Mouse (Mus musculus) heart, postnatal 0 days (tissue): ENCODE data around the gene Pigp. TPM values are rescaled to one million over a fixed set of nuclear protein-coding genes. Genes with fewer than 3 reads are reported as not detected.
A peak's percentile ranks its signal among the peaks of the same experiment; 100 is the strongest.

ENCODE experiments used
- ATAC-seq: fragments of 200-750 bp; cut with Nextera tagmentation; 2 replicates; pipeline ENCODE4 v1.8.0; 2017; ENCODE audit warnings: low read depth, moderate number of reproducible peaks, moderate library complexity; ENCODE audit not compliant: insufficient read depth
- DNase-seq: peaks from one replicate; pipeline ENCODE4 v3.0.0-alpha.2; 2016; ENCODE audit warnings: low spot score
- H3K27ac ChIP-seq: fragments of 300-500 bp; sonication (generic); 2 replicates; pipeline ENCODE4 v1.5.1; 2014; ENCODE audit warnings: low read depth, mild to moderate bottlenecking
- H3K27me3 ChIP-seq: fragments of 300-500 bp; sonication (generic); 2 replicates; pipeline ENCODE4 v1.6.1; 2014; ENCODE audit warnings: low read length, mixed read lengths; ENCODE audit not compliant: control insufficient read depth, insufficient read depth
- H3K36me3 ChIP-seq: fragments of 300-500 bp; sonication (generic); replicated peaks from 2 replicates; pipeline ENCODE4 v1.6.1; 2014; ENCODE audit warnings: low read length, mixed read lengths; ENCODE audit not compliant: control insufficient read depth, insufficient read depth
- H3K4me1 ChIP-seq: fragments of 300-500 bp; sonication (generic); 2 replicates; pipeline ENCODE4 v1.6.1; 2014; ENCODE audit warnings: antibody characterized with exemption; ENCODE audit not compliant: control insufficient read depth, insufficient read depth
- H3K4me2 ChIP-seq: fragments of 300-500 bp; sonication (generic); 2 replicates; pipeline ENCODE4 v1.6.1; 2014; ENCODE audit warnings: low read depth, mild to moderate bottlenecking, low read length, moderate library complexity
- H3K4me3 ChIP-seq: fragments of 300-500 bp; sonication (generic); 2 replicates; pipeline ENCODE4 v1.5.1; 2014; ENCODE audit warnings: low read depth, low read length
- H3K9ac ChIP-seq: fragments of 300-500 bp; sonication (generic); replicated peaks from 2 replicates; pipeline ENCODE4 v1.6.1; 2014; ENCODE audit warnings: low read depth, low read length, mixed read lengths
- H3K9me3 ChIP-seq: fragments of 300-500 bp; sonication (generic); replicated peaks from 2 replicates; pipeline ENCODE4 v1.6.1; 2016; ENCODE audit warnings: low read length; ENCODE audit not compliant: control insufficient read depth
- CTCF ChIP-seq: IDR thresholded peaks from 2 replicates; pipeline ENCODE4 v1.5.1; 2016; ENCODE audit warnings: antibody characterized with exemption, control low read depth, low read depth
- EP300 ChIP-seq: IDR thresholded peaks from 2 replicates; pipeline ENCODE4 v1.6.1; 2016; ENCODE audit warnings: antibody characterized with exemption, low read depth
- WGBS: fragments of 180-500 bp; shearing (Covaris S2); extraction: QIAGEN DNeasy Blood & Tissue Kit; methylation state at CpG from one replicate; pipeline ENCODE4 v1.1.7; 2014; 5-methylcytosine and 5-hydroxymethylcytosine counted together
- polyA plus RNA-seq: library from polyadenylated mRNA; unstranded; fragments of >200 nt; fragmentation: Nextera tagmentation; extraction: Ambion mirVana; gene quantifications from 2 replicates; pipeline ENCODE4 v1.2.1, GENCODE M21; 2015
- total RNA-seq: library from RNA; depleted of rRNA; stranded (reverse); fragments of >200 nt; gene quantifications from 2 replicates; pipeline ENCODE4 v1.2.3, GENCODE M21; 2014; ENCODE audit warnings: low replicate concordance

Pigp gene
- total and polyA plus RNA-seq, 2 experiments from 2014 or later: 134 to 229 TPM

GRCm38 (mm10) chr16:94326008-94326407, 45.6 kb downstream of the Pigp start:
- H3K9me3 ChIP-seq: no peaks in the 10 kb centered on the region
- no peak overlapping the region for H3K9ac ChIP-seq
- no peak for TF ChIP-seq EP300
- no peak for TF ChIP-seq CTCF
- 88% methylated on average over 3 of the region's 3 CpGs for WGBS
- 0 out of 2 replicates have a peak, but pooled peaks cover 3% of the 10 kb centered on the region for H3K27me3 ChIP-seq
- no peaks in the 10 kb centered on the region for H3K36me3 ChIP-seq
- H3K4me2 ChIP-seq: no peak overlapping the region
- no peak for DNase-seq
- no peak overlapping the region for H3K27ac ChIP-seq
- ATAC-seq: no peak
- 0 out of 2 replicates have a peak, but pooled peaks cover 3% of the 10 kb centered on the region for H3K4me1 ChIP-seq
- H3K4me3 ChIP-seq: no peak overlapping the region

GRCm38 (mm10) chr16:94323681-94324080, 48.0 kb downstream of the Pigp start:
- H3K27me3 ChIP-seq: 0 out of 2 replicates have a peak, but pooled peaks cover 3% of the 10 kb centered on the region
- H3K27ac ChIP-seq: no peak overlapping the region
- no peak overlapping the region for H3K4me2 ChIP-seq
- no peaks in the 10 kb centered on the region for H3K9me3 ChIP-seq
- no peak overlapping the region for H3K9ac ChIP-seq
- H3K4me1 ChIP-seq: 0 out of 2 replicates have a peak, but pooled peaks cover 3% of the 10 kb centered on the region
- H3K36me3 ChIP-seq: no peaks in the 10 kb centered on the region
- TF ChIP-seq CTCF: no peak
- TF ChIP-seq EP300: no peak
- no peak overlapping the region for H3K4me3 ChIP-seq
- WGBS: 57% methylated on average over 5 of the region's 5 CpGs
- DNase-seq: no peak
- no peak for ATAC-seq

- ATAC-seq: no peak
- TF ChIP-seq EP300: no peak
- no peak for TF ChIP-seq CTCF
- no peaks in the 10 kb centered on the region for H3K27me3 ChIP-seq
- WGBS: 75% methylated on average over 5 of the region's 5 CpGs
- H3K9me3 ChIP-seq: no peaks in the 10 kb centered on the region
- no peak for DNase-seq
- no peak overlapping the region for H3K9ac ChIP-seq
- no peak overlapping the region for H3K27ac ChIP-seq
- no peaks in the 10 kb centered on the region for H3K4me1 ChIP-seq
- no peak overlapping the region for H3K4me2 ChIP-seq
- H3K4me3 ChIP-seq: no peak overlapping the region
- no peaks in the 10 kb centered on the region for H3K36me3 ChIP-seq
Measured at GRCm38 (mm10) chr16:94320223-94320622, 51.4 kb downstream of the Pigp start.

GRCm38 (mm10) chr16:94317752-94318151, 53.9 kb downstream of the Pigp start:
- Histone ChIP-seq H3K27me3 (no peaks in the 10 kb centered on the region), H3K36me3 (no peaks in the 10 kb centered on the region), H3K4me1 (no peaks in the 10 kb centered on the region), H3K4me2 (no peak overlapping the region), H3K9ac (no peak overlapping the region), H3K27ac (no peak overlapping the region), H3K9me3 (no peaks in the 10 kb centered on the region), H3K4me3 (no peak overlapping the region)
- no peak for ATAC-seq
- WGBS: 57% methylated on average over 5 of the region's 5 CpGs
- no peak for TF ChIP-seq EP300
- no peak for TF ChIP-seq CTCF
- peak; percentile 25 for DNase-seq

GRCm38 (mm10) chr16:94315215-94315614, 56.4 kb downstream of the Pigp start:
- H3K4me1 ChIP-seq: peaks cover 9% of the 10 kb centered on the region; the same call in 1 of the 2 replicates
- no peak overlapping the region for H3K27ac ChIP-seq
- H3K27me3 ChIP-seq: no peaks in the 10 kb centered on the region
- no peaks in the 10 kb centered on the region for H3K9me3 ChIP-seq
- WGBS: 30% methylated on average over 1 of the region's 1 CpGs
- no peak for TF ChIP-seq EP300
- no peak for TF ChIP-seq CTCF
- H3K4me3 ChIP-seq: no peak overlapping the region
- no peaks in the 10 kb centered on the region for H3K36me3 ChIP-seq
- H3K4me2 ChIP-seq: no peak overlapping the region
- ATAC-seq (no peak), DNase-seq (no peak)
- no peak overlapping the region for H3K9ac ChIP-seq

- H3K36me3 ChIP-seq: no peaks in the 10 kb centered on the region
- no peak for ATAC-seq
Measured at GRCm38 (mm10) chr16:94314626-94315025, 57.0 kb downstream of the Pigp start.

More at GRCm38 (mm10) chr16:94314626-94315025, 57.0 kb downstream of the Pigp start:
- TF ChIP-seq CTCF (no peak), EP300 (no peak)
- no peak overlapping the region for H3K4me2 ChIP-seq
- peaks cover 14% of the 10 kb centered on the region for H3K4me1 ChIP-seq
- 92% methylated on average over 5 of the region's 5 CpGs for WGBS
- H3K4me3 ChIP-seq: no peak overlapping the region
- no peak for DNase-seq
- H3K9me3 ChIP-seq: no peaks in the 10 kb centered on the region
- no peaks in the 10 kb centered on the region for H3K27me3 ChIP-seq
- no peak overlapping the region for H3K27ac ChIP-seq
- no peak overlapping the region for H3K9ac ChIP-seq
